Mouse (Mus musculus) cerebellum, adult 9-10 months (tissue): ENCODE data around the gene Ccnl1.

ENCODE experiments used
- DNase-seq: peaks from one replicate; pipeline ENCODE4 v3.0.0; 2022

The Ccnl1 gene

GRCm38 (mm10) chr3:65958840-65959185 is 764 bp upstream of the Ccnl1 start:
- DNase-seq, result no peak

GRCm38 (mm10) chr3:65957271-65958101 is 563 bp downstream of the Ccnl1 start:
- DNase-seq, result peak; percentile 66

- no peak for DNase-seq
Observed at GRCm38 (mm10) chr3:65954499-65955391, 3.3 kb downstream of the Ccnl1 start.

- peak; percentile 71 for DNase-seq
Observed at GRCm38 (mm10) chr3:65950831-65951365, 7.2 kb downstream of the Ccnl1 start.

GRCm38 (mm10) chr3:65950304-65950703 is 7.7 kb downstream of the Ccnl1 start:
- no peak for DNase-seq

- DNase-seq, result no peak
Observed at GRCm38 (mm10) chr3:65945277-65945932, 12.6 kb downstream of the Ccnl1 start.

GRCm38 (mm10) chr3:65944713-65945112 is 13.3 kb downstream of the Ccnl1 start:
- no peak for DNase-seq

GRCm38 (mm10) chr3:65943453-65943852 is 14.6 kb downstream of the Ccnl1 start:
- DNase-seq, result no peak

GRCm38 (mm10) chr3:65941052-65941451 is 17.0 kb downstream of the Ccnl1 start:
- DNase-seq, result no peak

- DNase-seq, result peak; percentile 64
Observed at GRCm38 (mm10) chr3:65938211-65938610, 19.8 kb downstream of the Ccnl1 start.

GRCm38 (mm10) chr3:65936384-65936783 is 21.7 kb downstream of the Ccnl1 start:
- no peak for DNase-seq

GRCm38 (mm10) chr3:65935153-65935552 is 22.9 kb downstream of the Ccnl1 start:
- DNase-seq, result no peak

- no peak for DNase-seq
Observed at GRCm38 (mm10) chr3:65933726-65934125, 24.3 kb downstream of the Ccnl1 start.

GRCm38 (mm10) chr3:65931542-65931941 is 26.5 kb downstream of the Ccnl1 start:
- no peak for DNase-seq

- DNase-seq, result no peak
Observed at GRCm38 (mm10) chr3:65930636-65931035, 27.4 kb downstream of the Ccnl1 start.

- DNase-seq, result peak; percentile 79
Observed at GRCm38 (mm10) chr3:65929821-65930633, 28.0 kb downstream of the Ccnl1 start.

GRCm38 (mm10) chr3:65929304-65929783 is 28.7 kb downstream of the Ccnl1 start:
- DNase-seq, result no peak

- no peak for DNase-seq
Observed at GRCm38 (mm10) chr3:65928614-65929272, 29.3 kb downstream of the Ccnl1 start.

- peak; percentile 42 for DNase-seq
Observed at GRCm38 (mm10) chr3:65927685-65928084, 30.4 kb downstream of the Ccnl1 start.

GRCm38 (mm10) chr3:65927101-65927501 is 30.9 kb downstream of the Ccnl1 start:
- DNase-seq, result no peak

- no peak for DNase-seq
Observed at GRCm38 (mm10) chr3:65926426-65926825, 31.6 kb downstream of the Ccnl1 start.
